Mouse (Mus musculus): ENCODE data around the gene Gm5244.

DNA sequence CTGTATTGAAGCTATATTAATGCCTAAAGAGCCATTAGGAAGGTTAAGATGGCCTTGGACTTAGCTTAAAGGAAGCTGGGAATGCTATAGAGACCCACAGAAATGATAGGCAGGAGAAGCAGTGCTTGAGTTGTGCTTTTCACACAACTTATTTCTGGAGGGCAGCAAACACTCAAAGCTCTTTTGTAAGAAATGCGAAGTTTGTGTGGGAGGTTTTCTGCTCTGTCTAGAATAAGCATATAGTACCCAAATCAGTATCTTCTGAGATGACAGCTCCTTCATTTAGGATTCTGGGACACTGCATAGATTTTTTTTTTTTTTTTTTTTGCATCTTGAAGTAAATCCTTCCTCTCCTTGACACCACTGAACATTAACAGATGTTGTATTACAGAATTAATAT lies 8.0 kb upstream of the Gm5244 start:
- TF ChIP-seq POLR2A (IDR thresholded peaks at IDR 0.05; ENCODE audit: low read depth, low read length) (no peak), CTCF (IDR thresholded peaks at IDR 0.05; ENCODE audit: borderline replicate concordance, insufficient read depth, low read length) (no peak)

Data from embryonic fibroblast, embryonic 13.5 days (primary cell).